ENCODE assay signal across 8 mouse cellular contexts in genomic region chr7:78190931-78191653, GRCm38 (mm10).
A peak's percentile ranks its signal among the peaks of the same experiment; 100 is the strongest.
DNase-seq lines count a peak whose midpoint lies in the region; ATAC-seq lines count a peak whose summit lies in the region.

No protein-coding gene starts in this region.

- peak overlapping the region; percentile 78 for H3K27ac ChIP-seq in forebrain, embryonic 14.5 days (ENCODE audit: low read depth, low read length)

- H3K9me3 ChIP-seq in forebrain, embryonic 14.5 days (replicated peaks; ENCODE audit: control insufficient read depth, low read length): no peaks in the 10 kb centered on the region

- peak; percentile 89 for ATAC-seq in forebrain, embryonic 14.5 days

- peaks cover 15% of the 10 kb centered on the region for H3K4me1 ChIP-seq in forebrain, embryonic 14.5 days (ENCODE audit: control insufficient read depth, insufficient read depth, low read length)

- no peaks in the 10 kb centered on the region for H3K27me3 ChIP-seq in forebrain, embryonic 14.5 days (replicated peaks; ENCODE audit: control insufficient read depth, insufficient read depth, low read length)

- no peaks in the 10 kb centered on the region for H3K36me3 ChIP-seq in forebrain, embryonic 14.5 days (ENCODE audit: control insufficient read depth, insufficient read depth, low read length)

- WGBS in forebrain, embryonic 14.5 days: 17% methylated on average over 17 of the region's 17 CpGs

- H3K4me3 ChIP-seq in forebrain, embryonic 14.5 days (ENCODE audit: low read depth, low read length): no peak overlapping the region

- DNase-seq in ovary, postnatal 36 days (ENCODE audit: low spot score): peak; percentile 4
- DNase-seq in ovary, postnatal 10 days (ENCODE audit: low spot score): no peak
- peak; percentile 87 for DNase-seq in forebrain, embryonic 14.5 days (ENCODE audit: low spot score)
- peak; percentile 22 to 45 for DNase-seq in layer of hippocampus, postnatal 25 days (ENCODE audit: extremely low spot score in 1 of 2, low spot score in 1 of 2)
- peak; percentile 62 for DNase-seq in retina, embryonic 14.5 days (ENCODE audit: low spot score)
- no peak for DNase-seq in urinary bladder, postnatal 4 days (ENCODE audit: low spot score in 2 of 2)
- no peak for DNase-seq in heart, postnatal 4 days
- no peak for DNase-seq in urinary bladder, adult 18-20 months (ENCODE audit: low spot score in 2 of 2)

- H3K9ac ChIP-seq in forebrain, embryonic 14.5 days (ENCODE audit: low read length): no peak overlapping the region

- peak overlapping the region; percentile 30 for H3K4me2 ChIP-seq in forebrain, embryonic 14.5 days (ENCODE audit: low read length)

Comparison
In these comparisons a context has a peak if more than half of its experiments do, and no peak if none do; other contexts are left out.
1. DNase-seq: peak in ovary, postnatal 36 days (single experiment), forebrain, embryonic 14.5 days (single experiment), layer of hippocampus, postnatal 25 days (2 of 2) and retina, embryonic 14.5 days (single experiment); none in ovary, postnatal 10 days (single experiment), urinary bladder, postnatal 4 days (0 of 2), heart, postnatal 4 days (single experiment) and urinary bladder, adult 18-20 months (0 of 2).